Mouse (Mus musculus): Measurements from ENCODE around the gene Gadl1. TPM values are rescaled to one million over a fixed set of nuclear protein-coding genes. Genes with fewer than 3 reads are reported as not detected.

Gadl1 gene
- total RNA-seq (2021), result under 1 TPM; 0.74 to 0.81 TPM
- long read RNA-seq, partial matches to known transcripts, result 0 of 2 reads
- long read RNA-seq, other reads (novel, unspliced or antisense), result 2 of 2 reads

DNA sequence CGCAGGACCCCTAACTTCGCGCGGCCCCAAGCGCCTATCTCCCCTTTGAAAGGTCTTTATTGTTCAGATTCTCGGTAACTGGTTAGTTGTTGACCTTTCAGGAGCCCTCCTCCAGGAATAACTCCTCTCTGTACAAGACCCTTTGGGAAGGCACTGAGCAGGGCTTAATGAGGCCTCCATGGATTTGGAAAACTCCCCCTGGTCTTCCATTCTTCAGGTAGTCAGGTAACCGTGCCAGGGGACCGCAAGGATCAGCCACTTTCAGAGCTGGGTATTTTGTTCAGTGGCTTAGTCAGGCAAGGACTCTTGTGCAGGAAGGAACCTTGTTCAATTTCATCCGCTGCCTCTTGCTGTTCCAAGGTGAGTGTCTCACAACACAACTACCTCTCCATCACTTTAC lies at the start of gene Gadl1:
Gene Gadl1 (plus strand): TSS at position 301 of the 400 bp plus-strand sequence.
- DNase-seq (ENCODE audit: low spot score in 2 of 2), result no peak

DNA sequence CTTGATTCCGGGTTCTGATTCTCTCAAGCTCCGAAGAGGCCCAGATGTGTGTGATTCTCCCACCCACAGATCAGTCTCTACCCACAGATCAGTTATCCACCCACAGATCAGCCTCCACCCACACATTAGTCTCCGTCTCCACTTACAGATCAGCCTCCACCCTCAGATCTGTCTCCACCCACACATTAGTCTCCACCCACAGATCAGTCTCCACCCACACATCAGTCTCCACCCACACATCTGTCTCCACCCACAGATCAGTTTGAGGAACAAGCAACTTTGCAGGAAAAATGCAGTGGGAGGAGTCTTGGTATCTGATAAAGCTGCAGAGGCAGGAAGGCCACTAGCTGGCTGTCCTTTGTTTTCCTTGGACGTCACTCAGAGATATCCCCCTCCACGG lies 46.5 kb upstream of the Gadl1 start:
- DNase-seq (ENCODE audit: low spot score in 2 of 2), result no peak

GRCm38 (mm10) chr9:115863326-115863725 lies 45.9 kb upstream of the Gadl1 start:
- DNase-seq (ENCODE audit: low spot score in 2 of 2), result peak in 1 of 2 experiments; percentile 21

DNA sequence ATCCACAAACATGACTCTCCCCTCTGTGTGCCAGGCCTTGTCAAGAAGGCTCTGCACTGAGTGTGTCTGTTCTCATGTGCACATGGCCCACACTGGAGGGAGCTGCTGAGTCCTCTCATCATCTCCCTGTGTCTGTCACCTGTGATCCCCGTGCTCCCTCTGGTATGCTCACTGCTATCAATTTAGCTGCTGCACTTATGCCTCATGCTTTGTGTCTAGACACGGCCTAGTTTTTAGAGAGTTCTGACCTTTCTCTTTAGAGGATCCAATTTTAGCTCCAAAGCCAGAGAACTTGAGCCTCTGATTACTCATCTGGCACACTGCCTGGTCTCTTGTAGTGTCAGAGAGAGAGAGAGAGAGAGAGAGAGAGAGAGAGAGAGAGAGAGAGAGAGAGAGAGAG lies 42.0 kb upstream of the Gadl1 start:
- DNase-seq (ENCODE audit: low spot score in 2 of 2), result no peak

GRCm38 (mm10) chr9:115870168-115870567 lies 39.1 kb upstream of the Gadl1 start:
- DNase-seq (ENCODE audit: low spot score in 2 of 2), result peak in 1 of 2 experiments; percentile 33

DNA sequence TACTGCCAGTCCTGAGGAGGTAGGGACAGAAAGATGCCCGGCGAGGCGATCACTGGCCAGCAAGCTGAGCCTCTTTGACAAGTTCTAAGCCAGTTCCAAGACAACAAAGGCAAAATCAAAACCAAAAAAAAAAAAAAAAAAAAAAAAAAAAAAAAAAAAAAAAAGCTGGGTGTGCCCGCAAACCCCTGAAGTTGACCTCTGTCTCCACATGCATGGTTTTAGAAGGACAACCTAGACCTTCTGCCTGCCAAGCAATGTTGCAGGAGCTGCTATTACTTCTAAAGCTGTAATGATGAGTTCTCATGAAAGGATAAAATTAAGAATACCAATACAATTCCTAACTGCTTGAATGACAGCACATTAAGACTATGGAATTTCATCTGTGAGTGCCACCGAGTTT lies 38.6 kb upstream of the Gadl1 start:
- DNase-seq (ENCODE audit: low spot score in 2 of 2), result no peak

DNA sequence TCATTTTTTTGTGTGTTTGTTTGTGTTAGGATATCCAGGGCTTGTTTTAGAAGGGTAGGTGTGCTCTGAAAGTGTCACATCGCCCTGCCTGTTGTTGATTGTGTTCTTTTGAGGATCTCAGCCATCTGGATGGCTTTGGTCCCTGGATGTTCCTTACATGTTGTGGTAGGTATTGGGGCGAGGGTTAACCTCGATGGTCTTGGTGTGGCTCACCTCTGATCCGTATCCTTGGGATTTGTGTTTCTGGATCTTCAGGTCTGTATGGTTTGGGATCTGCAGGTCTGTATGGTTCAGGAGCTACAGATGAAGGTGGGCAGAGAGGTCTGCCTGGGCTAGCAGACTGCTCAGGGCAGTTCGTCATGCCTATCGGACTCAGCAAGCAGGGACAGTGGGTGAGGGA lies 28.8 kb upstream of the Gadl1 start:
- no peak for DNase-seq (ENCODE audit: low spot score in 2 of 2)

DNA sequence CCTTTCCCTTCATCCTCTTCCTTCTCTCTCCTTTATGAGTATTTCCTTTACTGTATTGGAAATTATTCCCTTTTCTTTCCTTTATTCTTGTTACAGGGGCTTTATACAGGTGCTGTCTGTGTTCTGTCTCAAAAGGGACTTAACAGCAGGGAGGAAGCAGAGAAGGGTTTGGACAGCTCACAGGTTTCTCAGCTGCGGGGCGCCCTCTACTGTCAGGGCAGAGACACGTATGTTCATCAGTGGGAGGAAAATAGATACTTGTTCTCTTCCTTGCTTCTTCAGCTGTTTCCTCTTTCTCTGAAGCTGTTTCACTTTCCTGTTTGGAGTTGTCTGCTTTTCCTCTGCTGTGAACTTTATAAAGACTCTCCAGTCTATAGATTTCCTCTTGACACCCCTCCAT lies 28.1 kb upstream of the Gadl1 start:
- peak in 1 of 2 experiments; percentile 33 for DNase-seq (ENCODE audit: low spot score in 2 of 2)

DNA sequence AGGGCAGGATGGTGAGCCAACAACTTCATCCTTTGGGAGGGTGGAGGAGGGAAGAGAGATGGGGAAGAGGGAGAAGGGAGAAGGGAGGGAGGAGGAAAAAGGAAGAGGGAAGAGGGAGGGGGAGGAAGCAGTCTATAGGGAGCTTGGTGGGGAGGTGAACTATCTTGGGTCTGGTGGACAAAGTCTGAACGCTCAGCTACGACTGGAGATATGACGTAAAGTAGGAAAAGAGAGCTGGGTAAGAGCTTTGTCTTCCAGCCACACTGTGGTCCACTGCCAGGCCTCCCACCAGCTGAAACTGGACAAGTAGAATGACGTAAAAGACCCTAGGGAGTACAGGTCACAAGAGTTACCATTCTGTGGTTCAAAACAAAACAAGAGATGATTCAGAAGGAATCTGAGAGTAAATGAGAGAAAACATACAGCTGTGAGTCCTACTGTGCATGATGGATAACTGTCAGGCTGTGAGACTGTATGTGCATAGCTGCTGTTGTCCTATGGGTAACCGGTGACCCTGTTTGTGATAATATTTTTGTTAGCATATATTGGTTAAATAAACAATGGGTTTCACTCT lies 26.5 kb upstream of the Gadl1 start:
- DNase-seq (ENCODE audit: low spot score in 2 of 2), result no peak

DNA sequence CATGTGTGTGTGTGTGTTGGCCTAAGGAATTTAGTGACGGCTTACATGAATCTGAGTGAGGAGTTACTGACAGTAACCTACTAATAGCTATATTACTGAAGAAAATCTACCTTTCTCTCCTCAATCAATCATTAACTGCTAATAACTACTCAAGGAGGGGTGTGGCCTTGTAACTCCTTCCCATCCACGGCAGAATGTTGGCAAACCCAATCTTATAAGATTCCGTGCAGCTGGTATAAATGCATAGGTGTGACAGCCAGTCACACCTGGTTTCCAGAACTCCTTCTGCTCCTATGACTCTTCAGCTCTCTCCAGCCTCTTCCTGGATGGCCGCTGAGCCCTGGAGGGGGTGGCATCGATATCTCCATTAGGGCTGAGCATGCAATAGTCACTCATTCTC lies 25.8 kb upstream of the Gadl1 start:
- no peak for DNase-seq (ENCODE audit: low spot score in 2 of 2)

GRCm38 (mm10) chr9:115887571-115887970 lies 21.7 kb upstream of the Gadl1 start:
- DNase-seq (ENCODE audit: low spot score in 2 of 2), result no peak

DNA sequence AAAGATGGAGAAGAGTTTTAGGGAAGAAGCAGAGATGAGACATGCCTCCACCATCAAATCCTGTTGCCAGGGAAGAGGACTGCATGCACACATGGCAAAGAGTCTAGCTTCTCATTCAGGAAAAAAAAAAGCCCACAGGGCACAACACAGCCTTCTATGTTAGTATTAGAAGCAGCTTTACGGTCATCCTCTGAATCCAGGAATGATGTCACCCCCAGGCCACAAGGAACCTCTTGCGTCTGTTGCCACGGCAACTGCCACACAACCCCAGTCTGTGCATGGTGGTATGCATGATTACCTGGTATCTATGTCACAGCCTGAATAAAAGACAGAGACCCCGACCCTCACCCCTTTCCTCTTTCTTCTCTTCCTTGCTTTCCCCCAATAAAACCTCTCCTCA lies 16.1 kb upstream of the Gadl1 start:
- no peak for DNase-seq (ENCODE audit: low spot score in 2 of 2)

- DNase-seq (ENCODE audit: low spot score in 2 of 2), result no peak
These were observed 15.3 kb upstream of the Gadl1 start for GRCm38 (mm10) chr9:115893947-115894346.

DNA sequence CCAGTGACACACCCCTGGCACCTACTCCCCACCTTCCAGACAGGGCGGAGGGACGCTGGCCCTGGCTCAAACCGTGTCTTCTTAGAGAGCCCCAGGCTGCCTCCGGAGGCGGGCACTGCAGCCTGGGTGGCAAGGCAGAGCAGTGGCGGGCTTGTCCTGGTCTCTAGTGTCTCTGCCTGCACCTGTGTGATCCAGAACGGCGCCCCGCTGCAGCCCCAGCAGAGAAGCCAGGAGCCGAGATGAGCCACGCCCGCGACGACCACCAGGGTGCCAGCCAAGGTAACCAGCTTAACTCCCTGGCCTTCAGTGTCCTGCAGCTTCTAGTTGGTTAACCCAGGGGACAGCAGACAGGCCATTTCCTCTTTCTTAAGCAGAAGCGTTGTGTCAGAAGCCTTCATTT lies 930 bp upstream of the Gadl1 start:
- DNase-seq (ENCODE audit: low spot score in 2 of 2), result no peak

DNA sequence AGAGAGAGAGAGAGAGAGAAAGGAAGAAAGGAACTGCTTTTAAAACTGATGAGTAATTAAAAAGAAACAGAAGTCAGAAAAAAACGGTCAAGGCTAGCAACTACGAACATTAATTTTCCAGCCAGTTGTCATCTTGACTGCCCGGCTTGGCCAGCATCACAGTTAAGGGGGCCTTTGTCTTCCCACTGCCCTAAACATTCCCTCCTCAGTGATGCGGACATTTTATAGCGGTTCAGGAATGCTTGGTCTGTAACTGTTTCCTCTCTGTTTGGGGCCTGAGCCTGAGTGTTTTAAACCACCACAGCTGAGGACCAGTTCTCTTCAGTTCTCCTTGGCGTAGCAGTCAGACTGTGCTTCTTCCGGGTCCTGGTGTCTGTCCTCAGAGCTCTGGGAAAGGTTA lies 4.8 kb downstream of the Gadl1 start:
- DNase-seq (ENCODE audit: low spot score in 2 of 2), result no peak

DNA sequence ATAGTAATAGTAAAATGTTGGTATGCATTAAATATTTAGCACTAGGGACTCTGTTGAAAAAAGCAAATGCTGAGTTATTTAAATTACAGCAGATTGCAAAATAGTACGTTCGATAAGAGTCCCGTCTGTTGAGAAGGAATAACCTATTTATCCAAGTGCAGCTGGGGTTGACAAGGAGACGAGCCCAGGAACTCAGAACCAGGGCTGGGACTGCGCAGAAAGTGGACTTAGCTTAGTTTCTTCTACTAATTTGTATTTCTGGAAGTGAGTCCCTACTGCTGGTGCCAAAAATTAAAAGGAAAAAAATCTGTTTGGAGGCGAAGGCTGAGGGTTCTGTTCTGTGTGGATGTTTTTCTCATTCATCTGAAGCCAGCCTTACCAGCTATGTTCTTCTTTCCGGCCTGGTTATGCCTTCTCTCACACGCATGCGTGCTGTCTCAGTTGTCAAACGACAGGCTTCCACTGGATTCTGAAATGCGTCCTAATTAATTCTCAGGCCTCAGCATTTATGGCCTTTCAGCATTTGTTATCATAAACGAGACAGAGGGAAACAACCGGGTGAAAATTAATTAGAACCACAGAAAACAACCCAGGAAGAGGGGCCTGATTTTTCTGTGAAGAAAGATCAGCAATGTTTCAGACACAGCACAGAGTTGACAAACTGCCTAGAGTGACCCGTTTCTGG lies 6.5 kb downstream of the Gadl1 start:
- peak; percentile 5 to 48 for DNase-seq (ENCODE audit: low spot score in 2 of 2)

DNA sequence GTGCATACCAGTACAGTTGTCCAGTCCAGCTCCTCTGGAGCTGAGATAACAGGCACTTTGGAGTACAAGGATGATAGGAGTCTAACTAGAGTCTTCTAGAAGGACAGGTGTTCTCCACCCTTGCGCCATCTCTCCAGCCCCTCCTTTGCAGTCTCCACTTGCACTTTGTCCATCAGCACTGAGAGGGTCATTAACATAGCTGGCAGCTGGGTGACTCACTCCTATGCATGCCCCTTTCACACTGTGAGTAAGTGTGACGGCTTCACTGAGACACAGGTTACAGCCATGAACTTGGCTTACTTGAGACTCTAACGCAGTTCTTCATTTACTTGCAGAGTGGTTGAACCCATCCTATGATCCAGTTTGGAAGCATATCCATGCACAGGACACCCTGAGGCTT lies 10.5 kb downstream of the Gadl1 start:
- DNase-seq (ENCODE audit: low spot score in 2 of 2), result no peak

DNA sequence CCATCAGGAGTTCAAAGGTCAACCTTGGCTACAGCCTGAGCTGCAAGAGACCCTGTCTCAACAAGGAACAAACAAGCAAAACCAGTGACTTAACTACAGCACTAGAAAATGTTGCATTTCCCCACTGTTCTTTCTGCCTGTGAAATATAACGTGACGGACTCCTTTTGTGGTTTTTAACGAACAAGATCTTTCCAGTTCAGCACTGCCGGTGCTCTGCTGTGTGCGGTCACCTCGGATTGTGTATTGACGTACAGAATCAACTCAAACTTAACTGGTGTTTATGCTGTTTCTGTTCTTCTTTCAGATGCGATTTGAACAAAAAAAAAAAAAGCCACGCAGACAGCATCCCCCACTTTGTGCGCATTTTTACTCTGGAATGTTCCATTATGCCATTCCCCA lies 13.4 kb downstream of the Gadl1 start:
- no peak for DNase-seq (ENCODE audit: low spot score in 2 of 2)

DNA sequence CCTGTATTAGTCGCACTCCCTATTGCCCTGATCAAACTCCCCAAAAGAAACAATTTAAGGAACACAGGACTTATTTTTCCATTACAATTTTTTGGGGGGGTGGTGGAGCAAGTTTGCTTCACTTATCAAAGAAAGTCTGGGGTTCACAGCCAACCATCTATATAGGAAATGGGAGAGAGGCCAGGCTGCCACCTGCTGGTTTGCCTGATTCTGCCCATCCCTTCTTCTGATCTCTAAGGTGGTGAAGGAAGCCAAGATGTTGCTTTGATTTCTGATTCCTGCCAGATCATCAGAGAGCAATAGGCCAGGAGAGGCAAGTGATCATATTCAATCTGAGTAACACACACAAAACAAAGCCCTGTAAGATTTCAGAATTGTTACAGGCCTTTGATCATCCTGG lies 14.8 kb downstream of the Gadl1 start:
- DNase-seq (ENCODE audit: low spot score in 2 of 2), result no peak

GRCm38 (mm10) chr9:115931803-115932202 lies 22.5 kb downstream of the Gadl1 start:
- DNase-seq (ENCODE audit: low spot score in 2 of 2), result peak in 1 of 2 experiments; percentile 38

- no peak for DNase-seq (ENCODE audit: low spot score in 2 of 2)
These were observed 23.5 kb downstream of the Gadl1 start for GRCm38 (mm10) chr9:115932741-115933140.

- no peak for DNase-seq (ENCODE audit: low spot score in 2 of 2)
These were observed 24.1 kb downstream of the Gadl1 start for GRCm38 (mm10) chr9:115933243-115933964.

All from layer of hippocampus, adult 18-20 months (tissue).